Mouse (Mus musculus): ENCODE results near the gene Gmppb. TPM values are rescaled to one million over a fixed set of nuclear protein-coding genes. Genes with fewer than 3 reads are reported as not detected.

The Gmppb gene
- total RNA-seq, 2 experiments from 2014 or later = 16.7 to 17.5 TPM

DNA sequence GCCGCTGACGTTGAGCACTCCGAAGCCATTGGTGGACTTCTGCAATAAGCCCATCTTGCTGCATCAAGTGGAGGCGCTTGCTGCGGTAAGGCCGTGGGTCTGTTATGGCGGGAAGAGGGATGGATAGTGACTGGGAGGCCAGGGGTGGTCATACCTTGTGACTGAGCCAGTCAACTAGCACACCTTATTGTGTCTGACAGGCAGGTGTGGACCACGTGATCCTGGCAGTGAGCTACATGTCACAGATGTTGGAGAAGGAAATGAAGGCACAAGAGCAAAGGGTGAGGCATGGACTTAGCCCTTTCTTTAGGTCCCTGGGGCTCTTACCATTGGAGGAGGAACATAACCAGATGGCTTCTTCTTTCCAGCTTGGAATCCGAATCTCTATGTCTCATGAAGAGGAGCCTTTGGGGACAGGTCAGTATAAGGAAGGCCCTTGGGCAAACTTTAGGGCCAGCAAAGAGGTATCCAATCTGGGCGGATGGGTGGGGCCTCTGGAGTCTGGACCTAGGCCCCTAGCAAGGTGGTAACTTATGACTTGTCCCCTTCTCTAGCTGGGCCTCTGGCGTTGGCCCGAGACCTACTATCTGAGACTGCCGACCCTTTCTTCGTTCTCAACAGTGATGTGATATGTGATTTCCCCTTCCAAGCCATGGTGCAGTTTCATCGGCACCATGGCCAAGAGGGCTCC is 664 bp downstream of the Gmppb start:
- intact Hi-C loops (cut with DNase I) = loop anchor here (5.0 kb wide), 3 partner anchors 47 to 147 kb away; partner anchors contain the start of gene Ip6k1
- no peak for DNase-seq (ENCODE audit: low spot score in 2 of 2)

DNA sequence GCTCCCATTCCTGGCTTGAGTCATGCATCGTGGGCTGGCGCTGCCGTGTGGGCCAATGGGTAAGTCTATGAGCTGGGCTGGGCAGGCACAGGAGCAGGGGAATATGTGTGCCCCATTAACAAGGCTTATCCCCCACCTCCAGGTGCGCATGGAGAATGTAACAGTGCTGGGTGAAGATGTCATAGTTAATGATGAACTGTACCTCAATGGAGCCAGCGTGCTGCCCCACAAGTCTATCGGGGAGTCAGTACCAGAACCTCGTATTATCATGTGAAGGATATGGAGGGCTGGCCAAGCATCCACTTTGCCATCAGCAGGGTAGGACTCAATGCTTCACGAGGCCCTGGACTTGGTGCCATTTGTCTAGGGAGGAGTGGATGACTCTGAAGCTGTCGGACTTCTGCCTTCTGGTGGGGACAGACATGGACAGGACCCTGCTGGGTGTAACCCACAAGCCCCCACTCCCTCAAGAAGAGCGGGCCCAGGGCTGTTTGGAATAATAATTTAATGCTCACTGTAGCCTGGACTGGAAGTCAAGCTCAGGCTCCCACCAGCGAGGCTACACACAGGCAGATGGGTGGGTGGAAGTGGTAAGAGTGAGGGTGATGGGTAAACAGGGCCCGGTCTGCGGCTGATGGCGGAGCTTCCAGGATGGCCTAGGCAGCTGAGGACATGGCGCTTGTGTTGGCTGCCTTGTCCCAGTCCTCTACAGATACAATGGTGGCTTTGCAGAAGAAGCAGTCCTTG is 2.3 kb downstream of the Gmppb start:
- DNase-seq (ENCODE audit: low spot score in 2 of 2) = no peak
- intact Hi-C loops (cut with DNase I) = loop anchor here (5.0 kb wide), 2 partner anchors 89 to 149 kb away; no protein-coding TSS in a partner anchor

DNA sequence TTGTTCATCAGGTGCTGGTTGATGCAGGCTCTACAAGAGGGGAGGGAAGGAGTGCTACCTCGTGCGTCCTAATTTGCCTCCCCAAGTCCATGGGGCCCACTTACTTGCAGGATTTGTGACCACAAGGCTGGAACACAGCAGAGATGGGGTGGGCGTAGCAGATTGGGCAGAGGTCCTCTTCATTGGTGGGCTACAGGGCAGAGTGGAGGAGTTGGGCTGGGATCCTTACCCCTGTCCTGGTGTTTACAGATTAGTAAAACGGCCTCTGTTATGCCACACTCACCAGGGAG is 2.8 kb downstream of the Gmppb start:
- DNase-seq (ENCODE audit: low spot score in 2 of 2) = no peak
- intact Hi-C loops (cut with DNase I) = loop anchor here (5.0 kb wide), 2 partner anchors 90 to 150 kb away; no protein-coding TSS in a partner anchor

DNA sequence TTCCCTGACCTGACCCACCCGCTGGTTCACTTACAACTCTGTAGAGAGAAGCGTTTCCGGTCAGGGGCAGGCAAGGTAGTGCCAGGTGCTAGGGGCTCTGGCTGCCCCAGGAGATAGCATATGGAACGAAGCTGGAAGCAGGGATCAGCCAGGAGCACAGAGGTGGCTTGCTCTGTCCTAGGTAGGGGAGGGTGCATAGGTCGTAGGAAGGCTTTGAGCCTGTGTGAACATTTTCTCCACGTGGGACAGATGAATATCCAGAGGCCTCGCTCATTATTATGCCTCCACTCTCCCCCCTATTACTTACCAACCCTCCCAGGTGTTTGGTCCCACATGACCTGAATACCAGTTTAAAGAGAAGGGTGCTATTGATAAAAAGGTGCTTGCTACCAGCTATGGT is 3.4 kb downstream of the Gmppb start:
- intact Hi-C loops (cut with DNase I) = loop anchor here (5.0 kb wide), 2 partner anchors 90 to 150 kb away; no protein-coding TSS in a partner anchor
- DNase-seq (ENCODE audit: low spot score in 2 of 2) = no peak

DNA sequence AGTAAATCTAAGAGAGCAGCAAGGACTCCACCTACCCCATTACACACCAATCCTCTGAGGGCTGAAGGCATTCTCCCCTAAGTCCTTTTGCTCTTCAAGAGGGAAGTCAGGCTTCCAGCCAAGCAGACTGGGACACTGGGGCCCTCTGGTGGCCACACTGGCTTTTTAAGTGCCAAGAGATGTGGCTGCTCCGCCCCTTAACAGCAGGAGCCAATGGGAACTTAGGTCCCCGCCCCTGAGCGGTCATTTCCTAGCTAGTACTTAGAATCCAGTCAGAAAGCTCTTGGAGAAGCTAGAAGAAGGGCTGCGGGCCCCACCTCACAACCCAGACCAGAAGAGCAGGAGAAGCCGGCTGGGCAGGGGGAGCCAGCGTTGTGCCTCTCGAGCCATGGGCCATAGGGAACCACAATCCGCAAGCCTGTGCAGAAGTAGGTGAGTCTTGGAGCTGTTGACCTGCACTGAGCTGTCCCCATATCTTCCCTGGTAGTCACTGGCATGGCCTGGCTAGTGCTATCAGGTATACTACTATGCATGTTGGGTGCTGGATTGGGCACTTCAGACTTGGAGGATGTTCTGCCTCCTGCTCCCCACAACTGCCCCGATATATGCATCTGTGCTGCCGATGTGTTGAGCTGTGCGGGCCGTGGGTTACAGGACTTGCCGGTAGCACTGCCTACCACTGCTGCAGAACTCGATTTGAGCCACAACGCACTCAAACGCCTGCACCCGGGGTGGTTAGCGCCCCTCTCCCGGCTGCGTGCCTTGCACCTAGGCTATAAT is 4.0 kb downstream of the Gmppb start, which contains the start of gene Amigo3:
TSS of gene Amigo3 (plus strand) at position 275 of the 780 bp plus-strand sequence.
- peak; percentile 98 to 99 for DNase-seq (ENCODE audit: low spot score in 2 of 2)
- intact Hi-C loops (cut with DNase I) = loop anchor here (5.0 kb wide), 2 partner anchors 91 to 151 kb away; no protein-coding TSS in a partner anchor

DNA sequence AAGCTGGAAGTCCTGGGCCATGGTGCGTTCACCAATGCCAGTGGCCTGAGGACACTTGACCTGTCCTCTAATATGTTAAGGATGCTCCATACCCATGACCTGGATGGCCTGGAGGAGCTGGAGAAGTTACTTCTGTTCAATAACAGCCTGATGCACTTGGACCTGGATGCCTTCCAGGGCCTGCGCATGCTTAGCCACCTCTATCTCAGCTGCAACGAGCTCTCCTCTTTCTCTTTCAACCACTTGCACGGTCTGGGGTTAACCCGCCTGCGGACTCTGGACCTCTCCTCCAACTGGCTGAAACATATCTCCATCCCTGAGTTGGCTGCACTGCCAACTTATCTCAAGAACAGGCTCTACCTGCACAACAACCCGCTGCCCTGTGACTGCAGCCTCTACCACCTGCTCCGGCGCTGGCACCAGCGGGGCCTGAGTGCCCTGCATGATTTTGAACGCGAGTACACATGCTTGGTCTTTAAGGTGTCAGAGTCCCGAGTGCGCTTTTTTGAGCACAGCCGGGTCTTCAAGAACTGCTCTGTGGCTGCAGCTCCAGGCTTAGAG is 4.7 kb downstream of the Gmppb start:
- no peak for DNase-seq (ENCODE audit: low spot score in 2 of 2)
- intact Hi-C loops (cut with DNase I) = loop anchor here (5.0 kb wide), 2 partner anchors 91 to 151 kb away; no protein-coding TSS in a partner anchor

DNA sequence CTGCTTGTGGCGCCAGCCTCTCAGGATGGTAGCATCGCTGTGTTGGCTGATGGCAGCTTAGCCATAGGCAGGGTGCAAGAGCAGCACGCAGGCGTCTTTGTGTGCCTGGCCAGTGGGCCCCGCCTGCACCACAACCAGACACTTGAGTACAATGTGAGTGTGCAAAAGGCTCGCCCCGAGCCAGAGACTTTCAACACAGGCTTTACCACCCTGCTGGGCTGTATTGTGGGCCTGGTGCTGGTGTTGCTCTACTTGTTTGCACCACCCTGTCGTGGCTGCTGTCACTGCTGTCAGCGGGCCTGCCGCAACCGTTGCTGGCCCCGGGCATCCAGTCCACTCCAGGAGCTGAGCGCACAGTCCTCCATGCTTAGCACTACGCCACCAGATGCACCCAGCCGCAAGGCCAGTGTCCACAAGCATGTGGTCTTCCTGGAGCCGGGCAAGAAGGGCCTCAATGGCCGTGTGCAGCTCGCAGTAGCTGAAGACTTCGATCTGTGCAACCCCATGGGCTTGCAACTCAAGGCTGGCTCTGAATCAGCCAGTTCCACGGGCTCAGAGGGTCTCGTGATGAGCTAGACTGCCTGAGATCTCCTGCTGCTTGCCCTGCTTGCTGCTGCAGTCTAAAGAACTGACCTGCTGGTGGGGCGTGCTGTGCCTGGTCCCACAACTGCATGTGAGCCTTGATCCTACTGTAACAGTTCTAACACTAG is 5.4 kb downstream of the Gmppb start:
- intact Hi-C loops (cut with DNase I) = loop anchor here (5.0 kb wide), 2 partner anchors 92 to 152 kb away; no protein-coding TSS in a partner anchor
- DNase-seq (ENCODE audit: low spot score in 2 of 2) = no peak

DNA sequence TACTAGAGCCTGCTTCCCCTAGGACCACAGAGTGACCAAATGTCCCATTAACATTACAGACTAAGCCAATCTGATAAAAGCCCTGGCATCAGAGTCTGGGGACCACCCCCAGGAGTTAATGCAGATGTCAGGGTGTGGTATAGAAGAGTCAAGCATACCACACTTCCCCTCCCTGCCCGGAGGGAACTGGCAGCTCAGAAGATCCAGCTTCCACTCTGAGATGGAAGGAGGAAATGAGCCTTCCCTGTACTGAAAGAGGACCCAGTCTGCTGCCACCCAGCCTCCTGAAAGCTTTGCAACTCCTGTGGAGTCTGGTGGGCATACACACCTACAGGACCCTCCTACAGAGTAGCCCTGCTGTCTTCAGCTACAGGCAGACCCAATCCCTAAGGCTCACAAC is 6.0 kb downstream of the Gmppb start:
- DNase-seq (ENCODE audit: low spot score in 2 of 2) = no peak
- intact Hi-C loops (cut with DNase I) = no loop called here

DNA sequence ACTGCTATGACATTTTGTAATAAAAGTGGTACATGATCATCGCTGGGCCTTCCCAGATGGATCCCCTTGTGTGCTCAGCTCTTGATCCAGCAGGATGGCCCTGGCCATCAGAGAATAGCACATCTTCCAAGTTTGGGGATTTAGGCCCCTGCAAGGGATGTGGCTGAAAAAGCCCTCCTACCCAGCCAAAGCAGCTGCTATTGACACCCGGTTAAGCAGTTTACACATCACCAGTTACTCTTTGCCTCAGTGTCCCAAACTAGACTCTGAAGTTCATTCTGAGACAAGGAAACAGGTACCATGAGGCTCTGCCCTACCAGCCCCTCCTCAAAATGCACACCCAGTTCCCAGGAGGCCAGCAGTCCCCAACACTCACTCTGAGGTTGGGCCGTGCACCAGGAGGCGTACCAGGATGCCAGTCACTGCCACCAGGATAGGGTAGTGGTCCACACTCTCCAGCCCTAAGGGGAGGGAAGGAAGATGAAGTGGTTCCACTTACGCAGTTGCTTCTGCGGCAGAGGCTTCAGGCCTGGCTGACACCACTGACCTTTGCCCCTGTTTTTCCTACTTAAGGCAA is 6.7 kb downstream of the Gmppb start:
- DNase-seq (ENCODE audit: low spot score in 2 of 2) = no peak
- intact Hi-C loops (cut with DNase I) = no loop called here

DNA sequence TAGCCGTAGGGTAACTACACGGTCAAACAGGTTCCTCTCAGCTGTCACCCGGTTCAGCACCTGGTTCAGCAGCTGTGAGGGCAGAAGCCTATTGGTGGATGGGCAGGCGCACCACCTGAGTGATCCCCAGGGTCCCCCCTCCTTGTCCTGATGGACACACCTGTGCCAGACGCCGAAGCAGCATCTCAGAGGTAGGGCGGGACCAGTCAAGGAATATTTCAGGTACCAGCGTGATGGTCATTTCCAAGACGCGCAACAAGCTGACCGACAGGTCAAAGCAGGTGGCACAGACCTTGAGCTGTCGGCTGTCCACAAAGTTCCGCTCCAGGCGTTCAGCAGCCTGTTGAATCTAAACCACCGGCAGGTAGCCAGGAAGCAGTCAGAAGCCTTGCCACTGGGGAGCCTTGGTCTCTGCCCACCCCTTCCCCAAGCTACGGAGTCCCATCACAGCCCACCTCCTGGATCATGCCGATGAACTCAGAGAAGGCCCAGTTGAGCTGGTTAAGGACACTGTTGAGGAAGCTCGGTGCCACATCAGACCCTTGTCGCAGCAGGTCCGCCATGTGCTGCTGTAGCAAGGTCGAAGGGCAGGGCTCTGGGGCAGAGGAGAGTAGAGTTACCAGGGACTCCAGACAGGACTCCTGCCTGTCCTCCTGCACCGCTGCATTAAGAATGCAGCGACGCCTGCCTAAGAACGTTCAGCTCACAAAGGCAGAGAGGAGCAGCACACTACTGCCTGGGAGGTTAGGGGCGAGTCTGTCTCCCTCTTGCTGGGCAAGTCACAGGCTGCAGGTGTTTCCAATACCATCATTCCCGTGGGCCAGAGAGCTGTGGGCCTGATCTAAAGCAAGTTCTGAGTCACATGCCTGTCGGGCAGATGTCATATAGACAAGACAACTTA is 7.6 kb downstream of the Gmppb start:
- intact Hi-C loops (cut with DNase I) = no loop called here

DNA sequence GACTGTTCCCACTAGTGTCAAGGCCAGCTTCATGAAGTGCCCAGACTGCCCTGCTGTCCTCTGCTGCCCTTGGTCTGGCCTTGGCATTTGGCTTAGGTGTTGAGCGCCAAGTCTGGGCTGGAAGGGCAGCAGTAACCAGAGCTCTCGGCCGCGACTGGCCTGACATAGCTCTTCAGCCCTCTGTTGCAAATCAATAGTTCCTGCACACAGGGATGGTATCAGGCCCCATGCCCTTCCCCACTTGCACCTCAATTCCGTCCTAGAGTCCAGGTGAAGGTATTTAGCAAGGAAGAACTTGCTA is 8.2 kb downstream of the Gmppb start:
- intact Hi-C loops (cut with DNase I) = no loop called here
- no peak for DNase-seq (ENCODE audit: low spot score in 2 of 2)

More for the DNA sequence above, 7.6 kb downstream of the Gmppb start:
- no peak for DNase-seq (ENCODE audit: low spot score in 2 of 2)

DNA sequence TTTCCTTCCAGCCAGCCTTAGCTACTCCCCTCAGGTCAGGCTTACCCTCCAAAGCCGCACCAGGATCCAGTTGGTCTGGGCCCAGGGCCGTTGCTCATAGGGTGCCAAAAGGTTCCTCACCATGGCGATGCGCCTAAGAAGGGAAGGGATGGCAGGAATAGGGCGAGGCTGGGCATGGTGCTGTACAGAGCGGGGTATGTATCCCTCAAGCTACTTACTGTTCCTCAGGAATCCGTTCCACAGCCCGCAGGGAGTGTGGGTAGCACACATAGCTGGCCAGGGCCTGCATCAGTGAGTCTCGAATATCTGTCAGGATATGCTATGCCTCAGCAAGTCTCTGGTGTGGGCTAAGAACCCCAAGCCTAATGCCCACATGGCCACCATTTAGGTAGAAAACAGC is 9.2 kb downstream of the Gmppb start:
- DNase-seq (ENCODE audit: low spot score in 2 of 2) = no peak
- intact Hi-C loops (cut with DNase I) = no loop called here

DNA sequence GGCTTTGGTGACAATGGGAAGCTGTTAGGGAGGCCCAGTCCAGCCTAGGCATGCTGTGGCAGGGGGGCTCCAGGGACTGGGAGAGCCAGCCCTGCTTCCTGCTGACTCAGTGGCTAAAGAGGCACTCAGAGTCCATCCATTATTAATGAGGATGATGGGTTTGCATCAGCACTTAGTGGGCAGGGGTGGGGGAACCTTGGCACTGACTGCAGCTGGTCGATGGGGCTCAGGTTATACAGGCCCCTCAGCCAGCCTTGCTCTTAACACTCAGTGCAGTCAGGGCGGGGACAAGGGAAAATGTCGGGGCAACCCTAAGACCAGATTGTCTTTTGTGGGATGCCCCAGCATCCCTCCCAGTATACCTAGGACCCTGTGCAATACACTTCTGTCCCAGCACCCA is 13.1 kb downstream of the Gmppb start:
- intact Hi-C loops (cut with DNase I) = no loop called here
- no peak for DNase-seq (ENCODE audit: low spot score in 2 of 2)

DNA sequence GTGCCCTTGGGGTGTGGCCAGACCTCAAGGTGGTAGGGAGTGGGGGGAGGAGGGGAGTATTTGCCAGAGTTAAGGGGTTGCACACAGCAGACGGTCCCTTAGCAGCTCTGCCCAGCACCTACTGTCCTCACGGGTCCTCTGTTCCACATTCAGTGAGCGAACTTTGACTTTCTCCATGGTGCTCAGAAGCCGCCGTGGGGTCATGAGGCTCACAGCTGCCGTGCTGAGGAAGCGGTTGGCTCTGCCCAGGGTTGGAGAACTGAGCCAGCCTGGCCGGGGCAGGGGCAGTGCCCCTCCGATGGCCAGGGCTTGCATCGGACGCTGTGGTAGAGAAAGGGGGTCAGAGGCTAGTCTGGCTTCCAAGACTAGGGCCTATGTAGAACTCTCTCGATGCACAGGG is 14.3 kb downstream of the Gmppb start:
- DNase-seq (ENCODE audit: low spot score in 2 of 2) = no peak
- intact Hi-C loops (cut with DNase I) = no loop called here

DNA sequence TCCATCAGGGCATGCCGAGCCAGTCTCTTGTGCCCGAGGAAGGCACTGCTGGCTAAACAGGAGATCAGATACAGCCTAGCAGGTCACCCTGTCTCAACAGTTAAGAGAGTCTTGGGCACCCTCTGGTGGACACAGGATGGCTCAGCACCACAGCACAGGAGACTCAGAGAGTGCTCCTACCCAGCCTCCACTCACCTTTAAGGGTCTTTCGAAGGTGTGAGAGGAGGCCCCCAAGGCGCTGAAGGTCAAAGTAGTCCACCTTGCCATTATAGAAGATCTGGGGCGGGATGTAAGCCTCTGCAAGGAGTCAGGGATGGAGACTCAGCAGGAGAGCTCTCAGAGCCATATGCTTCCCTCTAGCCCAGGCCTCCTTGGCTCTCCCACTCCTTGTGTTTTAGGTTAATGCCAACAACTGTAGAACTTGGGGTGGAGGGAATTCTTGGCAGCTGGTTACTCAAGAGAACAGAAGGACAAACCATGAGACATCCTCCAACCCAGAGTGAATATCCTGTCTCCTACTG is 16.5 kb downstream of the Gmppb start:
- peak; percentile 77 to 81 for DNase-seq (ENCODE audit: low spot score in 2 of 2)
- intact Hi-C loops (cut with DNase I) = loop anchor here (5.0 kb wide), 1 partner anchor 103 kb away; no protein-coding TSS in a partner anchor

DNA sequence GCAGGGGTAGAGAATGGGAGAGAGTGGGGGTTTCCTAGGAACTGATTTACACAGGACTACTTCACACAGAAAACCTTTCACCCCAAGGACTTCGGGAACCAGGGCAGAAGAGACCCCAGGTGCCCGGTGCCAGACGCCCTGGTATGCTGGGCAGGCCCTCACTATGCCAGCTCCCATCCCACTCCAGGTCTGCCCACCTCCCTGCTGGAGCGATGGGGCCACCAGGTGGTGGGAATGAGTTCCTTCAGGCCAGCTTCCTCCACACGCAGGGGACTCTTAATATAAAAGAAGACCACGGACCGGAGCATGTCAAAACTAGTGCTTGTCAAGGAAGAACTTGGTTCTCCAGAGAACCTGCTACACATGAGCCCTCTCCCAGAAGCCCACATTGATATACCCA is 18.2 kb downstream of the Gmppb start:
- intact Hi-C loops (cut with DNase I) = loop anchor here (5.0 kb wide), 1 partner anchor 105 kb away; no protein-coding TSS in a partner anchor
- DNase-seq (ENCODE audit: low spot score in 2 of 2) = no peak

DNA sequence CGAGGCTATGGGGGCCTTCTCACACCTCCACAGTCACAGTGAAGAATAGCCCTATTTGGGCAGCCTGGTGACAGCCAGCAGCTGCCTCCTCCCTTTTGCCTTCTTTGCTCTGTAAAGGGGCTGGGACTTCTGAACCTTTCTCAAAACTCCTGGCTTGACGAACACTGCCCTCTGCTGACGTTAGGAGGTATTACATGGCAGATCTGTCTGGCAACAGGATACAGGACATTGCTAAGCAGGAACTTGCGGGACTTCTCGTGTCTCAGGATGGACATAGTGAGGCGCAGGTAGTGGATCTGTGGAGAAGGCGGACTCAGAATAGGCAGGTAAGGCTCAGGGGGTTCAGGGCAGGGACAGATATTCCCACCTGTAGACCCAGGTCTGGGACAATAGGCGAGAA is 18.9 kb downstream of the Gmppb start:
- intact Hi-C loops (cut with DNase I) = loop anchor here (1.0 to 5.0 kb wide), 2 partner anchors 106 to 164 kb away; no protein-coding TSS in a partner anchor

DNA sequence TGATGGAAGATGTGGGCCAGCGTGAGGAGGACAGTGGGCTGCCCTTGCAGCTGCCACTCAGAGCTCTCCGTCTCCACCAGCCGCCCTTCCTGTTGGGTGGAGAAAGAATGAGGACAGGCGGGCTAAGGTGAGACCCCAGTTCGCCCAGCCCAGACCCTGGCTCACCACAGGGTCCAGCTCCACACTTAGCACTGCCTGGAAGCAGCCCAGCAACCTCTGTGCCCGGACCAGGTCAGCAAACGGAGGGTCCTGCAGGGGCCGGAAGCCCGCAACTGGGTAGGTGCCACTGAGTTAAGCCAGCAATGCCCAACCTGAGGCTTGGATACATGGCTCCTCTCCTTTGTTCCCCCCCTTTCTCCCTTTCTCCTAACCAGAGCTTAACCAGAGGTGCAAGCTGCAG is 20.0 kb downstream of the Gmppb start:
- intact Hi-C loops (cut with DNase I) = loop anchor here (5.0 kb wide), 1 partner anchor 107 kb away; no protein-coding TSS in a partner anchor
- DNase-seq (ENCODE audit: low spot score in 2 of 2) = no peak

More for the DNA sequence above, 18.9 kb downstream of the Gmppb start:
- peak; percentile 79 to 87 for DNase-seq (ENCODE audit: low spot score in 2 of 2)

Measured in left cerebral cortex, postnatal 25 days (tissue).